Mouse (Mus musculus) embryonic fibroblast, embryonic 13.5 days (primary cell): ENCODE data around the gene Celf2.

Experiments
- CTCF ChIP-seq: IDR thresholded peaks from 2 replicates; pipeline ENCODE4 v1.5.1; 2011; ENCODE audit warnings: mild to moderate bottlenecking, control low read depth, low read length, moderate library complexity, borderline replicate concordance; ENCODE audit not compliant: insufficient read depth
- POLR2A ChIP-seq: IDR thresholded peaks from 2 replicates; pipeline ENCODE4 v1.6.1; 2011; ENCODE audit warnings: low read depth, mild to moderate bottlenecking, control low read depth, low read length, moderate library complexity

DNA sequence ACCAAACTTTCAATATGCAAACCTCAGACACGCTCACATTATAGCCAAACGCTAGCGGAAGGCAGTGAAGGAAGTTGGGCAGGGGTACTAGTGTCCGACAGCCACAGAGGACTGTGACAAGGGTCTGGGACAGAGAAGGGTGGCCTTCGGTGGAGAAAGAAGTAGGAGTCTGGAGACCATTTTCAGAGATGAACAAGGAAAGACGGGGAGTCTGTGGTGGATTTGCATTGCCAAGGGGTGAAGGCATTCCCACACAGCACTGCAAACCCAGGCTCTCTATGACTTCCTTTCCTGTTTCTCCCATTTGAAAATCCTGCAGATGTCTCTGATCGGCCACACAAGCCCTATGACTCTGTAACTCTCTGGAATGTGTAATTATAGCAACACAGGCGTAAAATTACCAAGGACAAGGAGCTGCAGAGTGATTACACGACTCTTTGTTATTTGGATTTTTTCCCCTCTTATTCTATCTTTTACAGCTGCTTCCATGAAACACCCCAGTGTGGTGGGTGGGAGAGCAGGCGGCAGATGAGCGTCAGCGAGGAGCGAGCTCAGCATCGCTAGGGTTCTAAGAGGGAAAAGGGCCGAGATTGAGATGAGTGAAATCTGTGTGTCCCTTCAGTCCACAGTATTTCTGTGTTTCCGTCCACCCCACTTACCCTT lies 986.0 kb downstream of the Celf2 start:
- TF ChIP-seq POLR2A, result no peak
- TF ChIP-seq CTCF, result no peak
